Mouse (Mus musculus) testis, adult 2 months (tissue): ENCODE measurements around the gene Cfd.

Experiments
- CTCF ChIP-seq: fragments of 200-500 bp; IDR thresholded peaks from 2 replicates; pipeline ENCODE4 v1.5.1; 2012; ENCODE audit warnings: low read depth, mild to moderate bottlenecking, inconsistent platforms, low read length, moderate library complexity; ENCODE audit not compliant: control insufficient read depth, insufficient read depth, insufficient replicate concordance
- POLR2A ChIP-seq: fragments of 200-500 bp; IDR thresholded peaks from 2 replicates; pipeline ENCODE4 v1.6.1; 2012; ENCODE audit warnings: low read depth, mild to moderate bottlenecking, inconsistent platforms, low read length, moderate library complexity; ENCODE audit not compliant: control insufficient read depth

DNA sequence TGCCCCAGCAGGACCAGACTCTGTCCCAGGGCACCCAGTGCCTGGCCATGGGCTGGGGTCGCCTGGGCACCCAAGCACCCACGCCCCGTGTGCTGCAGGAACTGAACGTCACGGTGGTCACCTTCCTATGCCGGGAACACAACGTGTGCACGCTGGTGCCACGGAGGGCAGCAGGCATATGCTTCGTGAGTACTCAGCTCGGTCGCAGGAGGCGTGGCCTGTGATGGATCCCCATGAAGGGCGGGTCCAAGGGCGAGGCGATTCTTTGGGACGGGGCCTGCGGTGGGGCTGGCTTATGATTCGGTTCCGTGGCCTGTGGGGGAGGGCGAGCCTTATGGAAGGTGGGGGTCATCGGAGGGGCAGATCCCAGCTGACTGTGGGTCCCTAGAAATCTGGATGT is 8.7 kb upstream of the Cfd start:
- TF ChIP-seq CTCF = no peak
- TF ChIP-seq POLR2A = no peak
